Mouse (Mus musculus) right cerebral cortex, adult 18-20 months (tissue): ENCODE measurements at regions not wholly inside any gene's neighbourhood (a gene's known extent, or its start where the extent isn't known, plus 50 kb on each side); places are given as distances from the start of the nearest gene placed in this dataset.

Experiments
- DNase-seq: peaks from one replicate; pipeline ENCODE4 v3.0.0; 2022; ENCODE audit warnings: mixed read lengths

GRCm38 (mm10) chr14:104824926-104825325 is 302.5 kb upstream of the Rnf219 start:
- DNase-seq = no peak

GRCm38 (mm10) chr14:104824224-104824623 is 301.8 kb upstream of the Rnf219 start:
- no peak for DNase-seq

GRCm38 (mm10) chr14:104821903-104822573 is 299.6 kb upstream of the Rnf219 start:
- no peak for DNase-seq

GRCm38 (mm10) chr14:104819106-104819505 is 296.7 kb upstream of the Rnf219 start:
- no peak for DNase-seq

- DNase-seq = peak; percentile 74
Measured at GRCm38 (mm10) chr14:104813977-104814584, 291.6 kb upstream of the Rnf219 start.

- DNase-seq = no peak
Measured at GRCm38 (mm10) chr14:104812006-104812405, 289.6 kb upstream of the Rnf219 start.

GRCm38 (mm10) chr14:104805332-104805731 is 282.9 kb upstream of the Rnf219 start:
- no peak for DNase-seq

GRCm38 (mm10) chr14:104796348-104796965 is 274.0 kb upstream of the Rnf219 start:
- no peak for DNase-seq

GRCm38 (mm10) chr14:104789346-104789745 is 266.9 kb upstream of the Rnf219 start:
- no peak for DNase-seq

GRCm38 (mm10) chr14:104785066-104785465 is 262.6 kb upstream of the Rnf219 start:
- DNase-seq = no peak

- DNase-seq = no peak
Measured at GRCm38 (mm10) chr14:104769938-104770337, 247.5 kb upstream of the Rnf219 start.

GRCm38 (mm10) chr14:104734213-104734612 is 211.8 kb upstream of the Rnf219 start:
- DNase-seq = no peak

GRCm38 (mm10) chr14:104732036-104732435 is 209.6 kb upstream of the Rnf219 start:
- DNase-seq = no peak

GRCm38 (mm10) chr14:104731319-104731995 is 209.0 kb upstream of the Rnf219 start:
- no peak for DNase-seq

- peak; percentile 88 for DNase-seq
Measured at GRCm38 (mm10) chr14:104715651-104716050, 193.2 kb upstream of the Rnf219 start.

GRCm38 (mm10) chr14:104702283-104702893 is 179.9 kb upstream of the Rnf219 start:
- DNase-seq = no peak

- no peak for DNase-seq
Measured at GRCm38 (mm10) chr14:104698962-104699361, 176.5 kb upstream of the Rnf219 start.

GRCm38 (mm10) chr14:104695101-104695500 is 172.7 kb upstream of the Rnf219 start:
- no peak for DNase-seq

- DNase-seq = no peak
Measured at GRCm38 (mm10) chr14:104694174-104694803, 171.8 kb upstream of the Rnf219 start.

GRCm38 (mm10) chr14:104692616-104693015 is 170.2 kb upstream of the Rnf219 start:
- DNase-seq = no peak

GRCm38 (mm10) chr14:104688440-104688839 is 166.0 kb upstream of the Rnf219 start:
- no peak for DNase-seq

GRCm38 (mm10) chr14:104676810-104677209 is 154.4 kb upstream of the Rnf219 start:
- no peak for DNase-seq

- DNase-seq = no peak
Measured at GRCm38 (mm10) chr14:104661696-104662095, 139.3 kb upstream of the Rnf219 start.
